Mouse (Mus musculus) adipocyte (in vitro differentiated cells): Measurements from ENCODE around the gene Gpn3.

Experiments used
- DNase-seq: peaks from one replicate; pipeline ENCODE4 v3.0.0-alpha.2; 2016; ENCODE audit warnings: low spot score

Gpn3 gene

GRCm38 (mm10) chr5:122422071-122422964 lies 50.6 kb downstream of the Gpn3 start:
- peak; percentile 90 for DNase-seq

- DNase-seq = no peak
Observed at GRCm38 (mm10) chr5:122423083-122423482, 51.4 kb downstream of the Gpn3 start.

GRCm38 (mm10) chr5:122425550-122425949 lies 53.9 kb downstream of the Gpn3 start:
- no peak for DNase-seq

GRCm38 (mm10) chr5:122430036-122430775 lies 58.5 kb downstream of the Gpn3 start:
- DNase-seq = no peak

GRCm38 (mm10) chr5:122431221-122431620 lies 59.5 kb downstream of the Gpn3 start:
- no peak for DNase-seq
